Mouse (Mus musculus) embryonic stem cell, embryonic (primary cell): ENCODE results near the gene Hmgcs2.

Source experiments
- CTCF ChIA-PET, 4 experiments: fragments of 300-600 bp in 2 of 4; fragments of 350-600 bp in 2 of 4; sonication (Branson Sonifier 250); formaldehyde crosslinking; loops; one replicate each; lab custom pipeline; 2022; ENCODE audit warnings: inconsistent platforms in 2 of 4; lab: Charles Lee
- POLR2A ChIA-PET, 4 experiments: fragments of 300-600 bp in 2 of 4; fragments of 350-600 bp in 2 of 4; sonication (Branson Sonifier 250); formaldehyde crosslinking; loops; one replicate each; lab custom pipeline; 2022; ENCODE audit warnings: antibody characterized with exemption in 4 of 4, inconsistent platforms in 1 of 4; lab: Charles Lee

Hmgcs2 gene

GRCm38 (mm10) chr3:98315181-98315580, 34.9 kb downstream of the Hmgcs2 start:
- ChIA-PET POLR2A (interaction anchor here in 2 of 4 experiments (0.6 to 1.6 kb wide), 3 partner anchors 10 to 23 kb away, joined by 3 to 4 read pairs (median 4); no protein-coding TSS in a partner anchor), CTCF (interaction anchor here in 1 of 4 experiments (0.7 kb wide), 2 partner anchors 16 to 38 kb away, joined by 3 to 4 read pairs; no protein-coding TSS in a partner anchor)

GRCm38 (mm10) chr3:98317143-98317542, 36.9 kb downstream of the Hmgcs2 start:
- ChIA-PET CTCF (interaction anchor here in 1 of 4 experiments (0.6 kb wide), 1 partner anchor 142 kb away, joined by 6 read pairs; no protein-coding TSS in a partner anchor), POLR2A (interaction anchor here in 1 of 4 experiments (0.7 to 1.0 kb wide), 3 partner anchors 21 to 866 kb away, joined by 3 read pairs; no protein-coding TSS in a partner anchor)

DNA sequence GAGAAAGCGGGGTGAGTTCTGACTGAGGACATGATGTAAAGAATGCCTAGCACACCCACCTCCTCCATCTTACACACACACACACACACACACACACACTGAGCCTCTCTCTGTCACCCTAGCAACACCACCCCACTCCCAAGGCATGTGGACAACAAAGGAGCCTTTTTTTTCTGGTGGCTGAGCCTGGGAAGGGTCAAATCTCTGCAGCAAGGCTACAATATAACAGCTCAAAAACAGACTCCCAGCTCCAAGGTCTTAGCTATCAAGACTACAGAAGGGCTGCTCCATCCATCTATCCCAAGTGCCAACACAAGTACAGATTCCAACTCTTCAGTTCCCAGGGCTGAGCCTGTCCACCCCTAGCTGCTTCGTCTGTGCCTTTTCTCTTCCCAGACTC, 39.0 kb downstream of the Hmgcs2 start:
- ChIA-PET CTCF (interaction anchor here in 2 of 4 experiments (0.5 to 0.7 kb wide), 2 partner anchors 55 to 60 kb away, joined by 3 read pairs; no protein-coding TSS in a partner anchor), POLR2A (interaction anchor here in 1 of 4 experiments (0.5 to 1.6 kb wide), 2 partner anchors 13 to 19 kb away, joined by 3 read pairs; no protein-coding TSS in a partner anchor)

DNA sequence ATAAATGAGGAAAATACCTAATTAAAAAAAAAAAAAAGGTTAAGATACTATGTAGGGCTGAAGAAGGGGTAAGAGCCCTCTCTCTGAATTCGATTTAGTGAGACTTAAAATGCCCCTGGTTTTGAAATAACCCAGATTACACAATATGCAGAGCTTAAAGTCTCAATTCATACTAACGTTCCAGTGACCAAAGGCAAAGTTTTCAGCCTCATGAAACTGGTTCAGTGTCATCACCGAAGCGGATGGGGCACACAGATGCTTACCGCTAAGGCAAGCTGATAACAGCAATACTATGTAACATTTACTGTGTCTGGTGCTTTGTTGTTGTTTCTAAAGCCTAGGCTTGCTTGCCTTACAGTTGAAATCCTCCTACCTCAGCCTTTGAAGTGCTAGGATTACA, 42.0 kb downstream of the Hmgcs2 start:
- POLR2A ChIA-PET, result interaction anchor here in 1 of 4 experiments (0.6 kb wide), 1 partner anchor 158 kb away, joined by 5 read pairs; no protein-coding TSS in a partner anchor
- CTCF ChIA-PET, result interaction anchor here in 1 of 4 experiments (0.7 kb wide), 1 partner anchor 394 kb away, joined by 4 read pairs; no protein-coding TSS in a partner anchor

- ChIA-PET CTCF (no interaction called here), POLR2A (interaction anchor here in 3 of 4 experiments (0.6 to 2.4 kb wide), 5 partner anchors 8 to 641 kb away, joined by 3 to 7 read pairs (median 3); no protein-coding TSS in a partner anchor)
These were observed 44.0 kb downstream of the Hmgcs2 start for GRCm38 (mm10) chr3:98324235-98324634.

- ChIA-PET POLR2A (interaction anchor here in 2 of 4 experiments (0.8 to 1.5 kb wide), 5 partner anchors 9 to 21 kb away, joined by 3 to 4 read pairs (median 3); no protein-coding TSS in a partner anchor), CTCF (no interaction called here)
These were observed 53.8 kb downstream of the Hmgcs2 start for GRCm38 (mm10) chr3:98334010-98334409.

DNA sequence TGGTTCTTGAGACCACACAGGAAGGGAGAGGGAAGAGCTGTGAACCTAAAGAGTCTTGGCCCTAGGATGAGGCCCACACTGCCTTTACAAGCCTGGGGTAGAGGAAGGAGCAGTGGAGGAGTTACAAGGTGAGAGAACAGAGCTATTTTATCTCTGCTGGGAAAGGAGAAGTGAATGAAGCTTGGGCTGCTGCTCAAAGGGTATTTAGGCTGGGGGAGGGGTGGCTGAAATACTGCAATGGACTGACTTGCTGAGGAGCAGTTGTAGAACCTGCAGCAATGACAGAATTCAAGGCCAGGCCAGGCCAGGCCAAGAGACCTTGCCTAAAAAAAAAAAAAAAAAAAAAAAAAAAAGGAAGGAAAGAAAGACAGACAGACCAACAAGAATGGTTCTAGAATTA, 55.1 kb downstream of the Hmgcs2 start:
- POLR2A ChIA-PET, result interaction anchor here in 2 of 4 experiments (0.6 to 2.0 kb wide), 7 partner anchors 10 to 322 kb away, joined by 3 to 7 read pairs (median 4); partner anchors contain the start of gene Notch2 (in 1 of the 2)
- CTCF ChIA-PET, result interaction anchor here in 2 of 4 experiments (0.6 to 1.1 kb wide), 3 partner anchors 13 to 1037 kb away, joined by 3 read pairs; no protein-coding TSS in a partner anchor

DNA sequence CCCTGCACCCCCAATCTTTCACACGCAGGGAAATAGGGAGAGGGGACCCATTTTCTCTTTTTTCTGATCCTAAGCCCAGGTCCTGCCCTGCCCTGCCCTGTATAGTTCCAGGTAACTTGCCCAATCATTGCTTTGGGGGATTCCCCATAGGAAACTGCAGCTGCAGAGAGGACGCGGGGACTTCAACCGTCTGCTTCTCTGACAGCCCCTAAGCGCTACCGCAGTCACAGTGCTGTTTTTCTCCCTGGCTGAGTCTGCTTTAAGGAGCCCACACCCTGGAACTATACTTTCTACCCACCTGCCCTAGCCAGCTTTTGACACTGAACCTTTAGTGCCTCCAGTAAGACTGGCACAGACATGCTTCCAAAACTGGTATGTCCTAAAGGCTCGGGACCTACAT, 55.7 kb downstream of the Hmgcs2 start:
- CTCF ChIA-PET, result interaction anchor here in 2 of 4 experiments (0.6 to 1.0 kb wide), 2 partner anchors 23 to 1038 kb away, joined by 3 read pairs; no protein-coding TSS in a partner anchor
- POLR2A ChIA-PET, result interaction anchor here in 2 of 4 experiments (0.6 to 2.0 kb wide), 8 partner anchors 10 to 624 kb away, joined by 3 to 7 read pairs (median 4); partner anchors contain the start of gene Notch2 (in 1 of the 2)

DNA sequence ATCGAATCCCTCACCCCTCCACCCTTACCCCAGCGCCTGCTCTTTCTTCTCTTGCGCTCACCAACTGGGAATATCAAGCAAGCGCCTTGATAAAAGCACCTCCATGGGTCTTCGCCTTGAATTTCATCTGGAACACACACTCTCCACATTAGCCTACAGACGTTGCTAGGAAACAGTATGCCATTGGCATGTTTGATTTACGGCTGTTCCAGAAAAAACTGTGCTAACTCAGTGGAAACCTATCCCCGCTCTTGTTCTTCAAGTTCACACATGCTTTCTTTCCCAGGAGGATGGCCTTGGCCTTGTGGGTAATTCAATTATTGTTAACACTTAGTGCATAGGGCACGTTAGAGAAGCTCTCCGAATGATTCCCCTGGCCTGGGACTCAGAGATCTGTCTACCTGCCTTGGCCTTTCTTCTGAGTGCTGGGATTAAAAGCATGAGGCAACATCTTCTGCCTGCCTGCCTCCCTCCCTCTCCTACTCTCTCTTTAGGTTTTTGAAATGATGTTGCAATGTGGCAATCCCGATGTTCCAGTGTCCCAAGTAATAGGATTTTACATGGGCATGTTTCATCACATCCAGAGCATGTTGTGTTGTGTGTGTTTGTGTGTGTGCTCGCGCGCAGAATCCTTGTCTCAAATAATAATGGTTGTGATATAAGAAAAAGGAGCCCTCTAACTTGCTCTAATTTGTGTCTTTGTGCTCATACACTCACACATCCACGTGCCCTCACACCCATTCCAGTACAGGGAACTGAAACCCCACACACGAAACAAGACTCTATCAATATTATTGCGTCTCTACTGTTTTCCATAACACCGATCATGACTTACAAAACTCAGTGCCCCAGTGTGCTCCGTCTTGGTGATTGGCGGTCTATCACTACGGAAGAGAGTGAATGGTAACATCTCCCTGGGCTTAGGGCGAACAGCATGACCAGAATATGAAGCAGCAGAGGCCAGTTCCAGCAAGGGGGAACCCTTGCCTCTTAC, 56.7 kb downstream of the Hmgcs2 start:
- ChIA-PET POLR2A (interaction anchor here in 1 of 4 experiments (1.0 to 1.6 kb wide), 3 partner anchors 12 to 16 kb away, joined by 3 to 7 read pairs (median 4); no protein-coding TSS in a partner anchor), CTCF (interaction anchor here in 1 of 4 experiments (0.5 kb wide), 2 partner anchors 13 to 25 kb away, joined by 3 to 7 read pairs; no protein-coding TSS in a partner anchor)

GRCm38 (mm10) chr3:98338584-98339041, 58.4 kb downstream of the Hmgcs2 start:
- ChIA-PET CTCF (interaction anchor here in 2 of 4 experiments (0.7 to 0.8 kb wide), 2 partner anchors 10 to 24 kb away, joined by 3 read pairs; no protein-coding TSS in a partner anchor), POLR2A (interaction anchor here (0.5 to 3.4 kb wide), 16 partner anchors 10 to 970 kb away, joined by 3 to 34 read pairs (median 3); no protein-coding TSS in a partner anchor)

GRCm38 (mm10) chr3:98339097-98339705, 59.0 kb downstream of the Hmgcs2 start:
- CTCF ChIA-PET, result interaction anchor here in 3 of 4 experiments (0.7 to 0.8 kb wide), 3 partner anchors 9 to 23 kb away, joined by 3 read pairs; no protein-coding TSS in a partner anchor
- POLR2A ChIA-PET, result interaction anchor here in 3 of 4 experiments (0.5 to 3.4 kb wide), 10 partner anchors 10 to 1774 kb away, joined by 3 to 34 read pairs (median 4); no protein-coding TSS in a partner anchor

GRCm38 (mm10) chr3:98339706-98340109, 59.5 kb downstream of the Hmgcs2 start, which contains the start of gene Phgdh:
Gene Phgdh, minus strand, starts transcription at chr3:98339990.
- CTCF ChIA-PET, result interaction anchor here in 1 of 4 experiments (0.7 kb wide), 1 partner anchor 14 kb away, joined by 3 read pairs; no protein-coding TSS in a partner anchor
- POLR2A ChIA-PET, result interaction anchor here in 2 of 4 experiments (0.5 to 3.4 kb wide), 8 partner anchors 10 to 1775 kb away, joined by 3 to 34 read pairs (median 3); no protein-coding TSS in a partner anchor

GRCm38 (mm10) chr3:98340818-98341594, 60.8 kb downstream of the Hmgcs2 start:
- POLR2A ChIA-PET, result interaction anchor here in 2 of 4 experiments (2.9 to 3.4 kb wide), 2 partner anchors 8 to 9 kb away, joined by 29 to 34 read pairs; no protein-coding TSS in a partner anchor
- CTCF ChIA-PET, result no interaction called here

GRCm38 (mm10) chr3:98343235-98343634, 63.0 kb downstream of the Hmgcs2 start:
- ChIA-PET CTCF (interaction anchor here in 1 of 4 experiments (0.6 kb wide), 1 partner anchor 364 kb away, joined by 9 read pairs; no protein-coding TSS in a partner anchor), POLR2A (no interaction called here)

DNA sequence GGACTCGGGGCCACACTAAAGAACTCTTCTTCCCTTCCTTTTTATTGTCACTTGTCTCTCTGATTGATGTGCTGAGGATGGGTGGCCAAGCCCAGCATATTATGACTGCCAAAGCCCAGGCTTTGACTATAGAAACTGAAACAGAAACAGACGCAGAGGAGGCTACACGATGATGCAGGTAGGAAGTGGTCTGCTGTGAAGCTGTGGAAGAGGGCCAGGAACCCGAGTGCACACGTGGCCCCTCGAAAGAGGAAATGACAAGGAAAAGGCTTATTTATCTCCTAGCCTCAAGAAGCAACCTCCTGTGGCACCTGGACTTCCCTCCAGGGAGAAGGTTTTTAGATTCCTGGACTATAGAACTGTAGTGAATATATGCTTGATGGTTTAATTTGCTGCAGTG, 67.9 kb downstream of the Hmgcs2 start:
- ChIA-PET CTCF (interaction anchor here (0.6 to 1.7 kb wide), 15 partner anchors 10 to 692 kb away, joined by 3 to 9 read pairs (median 4); partner anchors contain the start of gene Zfp697 (in 2 of the 4)), POLR2A (interaction anchor here in 3 of 4 experiments (0.6 to 4.2 kb wide), 15 partner anchors 9 to 447 kb away, joined by 3 to 34 read pairs (median 4); partner anchors contain the start of genes Phgdh (in 2 of the 3), Sec22b (in 1 of the 3) and Zfp697 (in 1 of the 3))

GRCm38 (mm10) chr3:98348705-98349104, 68.5 kb downstream of the Hmgcs2 start:
- ChIA-PET POLR2A (interaction anchor here (0.6 to 4.2 kb wide), 17 partner anchors 9 to 1190 kb away, joined by 3 to 34 read pairs (median 4); partner anchors contain the start of genes Phgdh (in 2 of the 4), Sec22b (in 1 of the 4) and Zfp697 (in 1 of the 4)), CTCF (interaction anchor here (0.6 to 1.7 kb wide), 17 partner anchors 9 to 693 kb away, joined by 3 to 9 read pairs (median 4); partner anchors contain the start of gene Zfp697 (in 2 of the 4))
